Mouse (Mus musculus) common myeloid progenitor, adult 5-6 weeks (primary cell): Measurements from ENCODE around the gene Bcr. TPM values are rescaled to one million over a fixed set of nuclear protein-coding genes. Genes with fewer than 3 reads are reported as not detected.

Experiments used
- ATAC-seq: replicated peaks from 2 replicates; pipeline ENCODE4 v1.8.0; 2016; ENCODE audit warnings: low read depth, mild to moderate bottlenecking, moderate TSS enrichment, inconsistent platforms; ENCODE audit not compliant: poor library complexity, severe bottlenecking
- total RNA-seq: library from RNA; stranded (forward); fragments of 200-1000, 187-1606 nt; gene quantifications from 2 replicates; pipeline ENCODE4 v1.2.3, GENCODE M21; 2017

Gene Bcr
- total RNA-seq, 1 experiment from 2014 or later, result 33.8 TPM

DNA sequence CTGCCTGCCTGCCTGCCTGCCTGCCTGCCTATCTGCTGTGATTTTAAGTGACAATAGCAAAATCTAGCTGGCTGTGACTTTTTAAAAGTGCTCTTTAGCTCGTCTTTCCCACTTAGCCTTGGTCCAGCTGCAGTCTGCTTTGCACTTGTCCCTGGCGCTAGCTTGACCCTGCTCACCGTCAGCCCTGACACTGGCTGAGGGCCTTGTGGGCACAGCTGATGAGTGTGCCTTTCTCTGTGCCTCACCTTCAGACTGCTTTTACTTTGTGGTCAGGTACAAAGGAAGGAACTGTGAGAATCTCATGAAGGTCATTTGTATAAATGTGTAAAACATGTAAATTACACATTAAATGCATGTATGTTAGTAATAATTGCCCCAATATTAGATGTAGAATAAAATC lies 163.8 kb downstream of the Bcr start:
- ATAC-seq, result no peak

DNA sequence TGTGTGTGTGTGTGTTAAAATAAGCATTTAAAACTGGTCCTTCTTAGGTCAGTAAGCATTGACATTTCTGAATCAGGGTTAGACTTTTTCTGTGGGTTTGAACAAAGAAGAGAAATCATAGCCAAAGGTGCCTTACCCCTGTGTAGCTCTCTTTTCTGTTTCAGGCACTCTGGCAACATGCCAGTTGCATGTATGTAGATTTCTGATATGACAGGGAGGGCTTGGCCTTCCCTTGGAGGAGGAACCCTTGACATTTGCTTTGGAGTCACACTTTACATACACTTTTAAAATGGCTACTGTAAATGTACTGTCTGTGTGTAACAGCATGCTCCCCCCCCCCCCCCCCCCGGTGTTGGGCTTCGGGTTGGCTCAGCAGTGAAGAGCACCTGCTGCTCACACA lies 164.2 kb downstream of the Bcr start:
- no peak for ATAC-seq

DNA sequence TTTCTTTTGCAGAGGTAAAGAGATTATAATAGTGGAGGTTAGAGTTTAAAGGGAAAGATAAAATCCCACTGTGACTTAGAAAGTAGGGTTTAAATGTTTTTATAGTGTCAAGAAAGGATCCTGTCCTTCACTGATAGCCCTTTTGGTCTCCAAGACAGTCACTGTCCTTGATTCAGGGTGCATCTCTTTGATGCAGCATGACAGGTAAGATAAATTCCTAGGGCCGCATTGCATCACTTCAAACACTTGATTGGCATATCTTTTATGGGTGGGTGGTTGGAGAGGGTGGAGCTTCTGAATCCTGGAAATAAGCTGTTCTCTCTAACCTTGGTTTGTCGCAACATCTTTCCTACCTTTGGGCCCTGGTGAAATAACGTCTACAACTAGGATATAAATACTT lies 167.0 kb downstream of the Bcr start:
- ATAC-seq, result no peak

GRCm38 (mm10) chr10:75230572-75230971 lies 170.2 kb downstream of the Bcr start:
- ATAC-seq, result no peak

DNA sequence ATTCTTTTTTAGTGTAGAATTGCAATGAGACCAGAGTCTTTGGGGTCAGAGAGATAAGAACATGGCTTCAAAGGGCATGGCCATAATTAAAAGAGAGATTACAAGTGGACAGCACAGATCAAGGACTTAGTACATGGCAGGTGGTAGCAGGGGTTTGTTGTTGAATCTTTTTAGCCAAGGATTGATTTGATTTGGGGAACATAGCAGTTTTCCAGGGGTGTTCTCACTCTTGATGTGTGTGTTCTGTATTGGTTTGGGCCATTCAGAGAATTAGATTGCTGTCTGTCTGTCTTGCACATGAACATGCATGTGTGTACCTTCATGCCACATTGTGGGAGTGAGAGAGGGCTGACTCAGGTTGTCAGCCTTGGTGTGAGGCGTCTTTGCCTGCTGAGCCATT lies 171.5 kb downstream of the Bcr start:
- ATAC-seq, result no peak

- no peak for ATAC-seq
These were observed 172.3 kb downstream of the Bcr start for GRCm38 (mm10) chr10:75232612-75233155.

DNA sequence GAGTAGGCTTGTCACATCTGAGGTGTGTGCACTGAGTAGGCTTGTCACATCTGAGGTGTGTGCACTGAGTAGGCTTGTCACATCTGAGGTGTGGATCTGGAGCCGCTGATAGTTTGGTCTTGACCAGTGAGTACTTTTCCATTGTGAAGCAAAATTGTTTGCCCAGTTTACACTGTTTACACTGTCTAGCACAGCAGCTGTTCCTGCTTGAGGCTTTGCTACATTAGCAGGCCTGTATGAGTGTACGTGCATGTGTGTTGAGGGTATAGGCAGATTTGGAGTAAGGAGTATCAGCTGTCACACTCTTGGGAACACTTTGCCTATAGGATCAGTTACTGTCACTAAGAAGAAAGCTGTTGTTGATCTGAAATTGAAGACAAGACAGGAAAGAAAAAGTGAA lies 173.1 kb downstream of the Bcr start:
- ATAC-seq, result no peak

Other genes with a start within 250 kb of the Bcr start
- 2.4 and 2.7 TPM in 2 replicates for gene Gnaz, start 93.4 kb upstream of the Bcr start, total RNA-seq
- gene Rsph14, start 28.0 kb upstream of the Bcr start, total RNA-seq, result not detected in 2 replicates
- gene Rab36, start 23.5 kb upstream of the Bcr start, total RNA-seq, result 0.23 and 0.63 TPM in 2 replicates
- gene Specc1l, start 151.5 kb downstream of the Bcr start, total RNA-seq, result 51.6 and 62.9 TPM in 2 replicates